Mouse (Mus musculus) olfactory bulb, adult 2 months (tissue): ENCODE results near the gene Slc35b2.

ENCODE experiments used
- CTCF ChIP-seq: fragments of 200-500 bp; IDR thresholded peaks from 2 replicates; pipeline ENCODE4 v1.5.1; 2012; ENCODE audit warnings: low read depth, mild to moderate bottlenecking, low read length, moderate library complexity; ENCODE audit not compliant: insufficient read depth
- POLR2A ChIP-seq: fragments of 200-500 bp; IDR thresholded peaks from 2 replicates; pipeline ENCODE4 v1.6.1; 2012; ENCODE audit warnings: mild to moderate bottlenecking, low read depth, low read length, moderate library complexity; ENCODE audit not compliant: insufficient read depth

DNA sequence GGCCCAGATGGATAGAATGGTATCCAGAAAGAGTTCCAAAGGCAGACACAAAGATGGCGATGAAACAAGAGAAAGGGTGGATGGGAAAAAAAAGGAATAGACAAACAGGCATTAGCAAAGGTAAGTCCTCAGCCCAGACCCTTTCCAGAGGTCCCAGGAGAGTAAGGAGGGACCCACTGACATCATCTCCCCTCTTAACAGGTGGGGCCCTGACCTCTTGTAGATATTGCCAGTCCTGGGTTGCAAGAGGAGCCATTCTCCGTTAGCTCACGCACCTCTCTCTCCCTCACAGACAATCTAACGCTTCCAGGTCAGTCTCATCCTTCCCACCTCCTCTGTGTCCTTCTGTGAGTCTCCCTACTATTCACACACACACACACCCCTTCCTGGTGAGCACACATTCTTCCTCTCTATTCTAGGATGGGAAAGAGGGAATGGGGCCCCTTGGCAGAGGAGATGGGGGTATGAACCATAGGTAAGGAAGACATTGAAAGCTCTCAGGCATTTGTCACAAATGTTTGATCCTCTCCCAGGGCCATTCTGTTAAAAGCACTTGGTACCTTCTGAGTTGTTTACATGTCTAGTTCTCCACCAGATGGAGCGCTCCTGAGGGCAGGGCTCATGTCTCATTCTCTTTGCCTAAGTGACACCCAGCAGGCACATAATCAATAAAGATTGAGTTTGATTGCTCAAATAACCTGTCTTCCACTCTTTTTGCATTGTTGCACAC, 16.0 kb upstream of the Slc35b2 start:
- no peak for TF ChIP-seq POLR2A
- TF ChIP-seq CTCF: no peak
